Mouse (Mus musculus): ENCODE measurements around the gene Rbck1. TPM values are rescaled to one million over a fixed set of nuclear protein-coding genes. Genes with fewer than 3 reads are reported as not detected.
"Not testable (repeated sequence)": the region's sequence is repeated elsewhere in the genome, so short reads cannot be mapped to it uniquely, and the experiment has no call there.

Gene Rbck1
- polyA plus RNA-seq, 1 experiment from 2014 or later = 138 TPM

- DNase-seq (ENCODE audit: low spot score) = no peak
Measured at GRCm38 (mm10) chr2:152303781-152304180, 28.7 kb downstream of the Rbck1 start.

DNA sequence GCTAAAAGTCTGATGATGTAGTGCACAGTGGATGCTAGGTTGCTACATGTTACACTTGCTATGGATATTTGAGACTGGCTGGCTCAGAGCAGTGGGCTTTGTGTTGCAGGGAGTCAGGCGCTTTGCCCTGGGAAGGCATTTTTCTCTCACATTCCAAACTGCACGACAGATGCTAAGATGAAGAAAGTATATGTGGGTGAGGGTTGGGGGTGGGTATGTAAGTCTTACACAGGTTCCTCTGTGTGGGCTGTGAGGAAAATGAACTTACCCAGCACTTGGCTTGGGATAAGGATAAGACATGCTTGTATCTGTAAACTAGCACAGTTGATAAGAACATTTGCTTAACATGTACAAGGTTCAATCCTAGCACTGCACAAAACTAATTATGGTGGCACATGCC, 29.6 kb downstream of the Rbck1 start:
- no peak for DNase-seq (ENCODE audit: low spot score)

DNA sequence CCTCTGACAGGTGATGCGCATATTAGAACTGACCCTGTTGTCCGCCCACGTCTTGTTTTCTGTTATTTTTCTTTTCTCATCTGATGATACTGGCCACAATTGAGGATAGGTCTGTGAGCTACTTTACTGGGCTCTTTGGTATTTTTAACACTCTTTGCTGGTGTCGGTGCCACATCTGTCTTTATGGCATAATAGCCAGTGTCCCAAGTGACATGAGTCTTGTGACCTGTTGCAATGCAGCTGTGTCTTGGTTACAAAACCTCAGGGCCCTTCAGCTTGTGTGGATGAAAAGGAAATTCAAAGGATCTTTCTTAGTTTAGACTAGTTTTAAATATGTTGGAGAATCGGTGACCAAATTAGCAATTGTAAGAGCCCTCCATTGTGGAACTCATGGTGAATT, 37.9 kb downstream of the Rbck1 start:
- no peak for DNase-seq (ENCODE audit: low spot score)

GRCm38 (mm10) chr2:152293727-152294475, 38.6 kb downstream of the Rbck1 start, which contains the start of gene Tbc1d20:
Gene Tbc1d20, plus strand, starts transcription at chr2:152293828.
- DNase-seq (ENCODE audit: low spot score) = peak; percentile 95

DNA sequence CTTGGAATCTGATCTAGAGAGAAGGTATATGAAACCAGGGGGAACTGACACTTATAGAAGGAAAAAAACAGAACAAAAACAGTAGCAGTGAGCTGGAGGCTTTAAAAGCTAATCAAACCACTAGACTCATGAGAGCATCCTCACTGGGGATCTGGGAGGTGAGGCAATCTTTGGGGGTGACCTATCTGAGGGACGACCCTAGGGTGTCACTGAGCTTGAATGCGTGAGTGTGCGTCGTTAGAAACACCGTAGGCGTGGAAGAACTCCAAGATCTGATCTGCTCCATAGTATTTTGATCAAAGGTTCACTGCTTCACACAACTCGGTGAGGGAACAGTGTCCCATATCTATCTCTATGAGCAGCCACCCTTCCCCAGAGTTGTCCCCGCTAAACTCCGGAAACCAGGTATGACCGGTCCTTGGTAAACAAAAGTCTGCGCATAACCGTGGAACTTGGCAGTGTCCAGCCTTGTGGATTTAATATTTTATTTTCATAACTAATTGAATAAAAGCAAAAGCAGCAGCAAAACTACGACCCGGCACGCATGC, 39.2 kb downstream of the Rbck1 start:
- DNase-seq (ENCODE audit: low spot score) = no peak

GRCm38 (mm10) chr2:152292475-152292874, 40.0 kb downstream of the Rbck1 start:
- DNase-seq (ENCODE audit: low spot score) = no peak

DNA sequence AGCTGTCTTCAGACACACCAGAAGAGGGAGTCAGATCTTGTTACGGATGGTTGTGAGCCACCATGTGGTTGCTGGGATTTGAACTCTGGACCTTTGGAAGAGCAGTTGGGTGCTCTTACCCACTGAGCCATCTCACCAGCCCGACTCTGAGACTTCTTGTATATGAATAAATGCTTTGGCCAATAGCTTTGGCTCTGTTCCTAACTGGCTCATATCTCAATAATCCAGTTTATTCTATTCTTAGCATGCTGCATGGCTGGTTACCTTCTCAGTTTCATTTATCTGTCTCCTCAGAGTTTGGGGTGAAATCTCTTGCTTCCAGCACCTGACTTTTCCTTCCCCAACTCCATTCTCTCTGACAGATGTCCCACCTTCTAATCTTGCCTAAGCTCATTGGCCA, 42.8 kb downstream of the Rbck1 start:
- DNase-seq (ENCODE audit: low spot score) = not testable (repeated sequence)

DNA sequence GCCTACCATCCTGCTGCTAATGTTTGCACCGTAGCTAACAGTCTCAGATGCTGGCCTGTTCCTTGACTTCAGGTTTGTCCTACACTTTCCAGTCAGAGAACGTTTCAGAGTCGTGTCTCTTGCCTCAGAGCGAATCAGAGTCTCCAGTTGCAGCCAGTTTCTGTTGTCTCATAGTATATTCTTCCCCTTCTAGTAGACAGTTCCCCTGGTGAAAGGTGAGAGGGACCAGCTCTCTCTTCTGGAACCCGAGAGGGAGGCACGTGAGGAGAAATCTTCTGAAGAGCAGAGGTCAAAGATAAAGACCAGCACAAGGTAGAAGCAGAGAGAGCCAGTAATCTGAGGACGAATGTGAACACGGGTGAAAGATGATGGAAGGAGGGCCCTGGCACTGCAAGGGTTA, 44.4 kb downstream of the Rbck1 start:
- DNase-seq (ENCODE audit: low spot score) = no peak

DNA sequence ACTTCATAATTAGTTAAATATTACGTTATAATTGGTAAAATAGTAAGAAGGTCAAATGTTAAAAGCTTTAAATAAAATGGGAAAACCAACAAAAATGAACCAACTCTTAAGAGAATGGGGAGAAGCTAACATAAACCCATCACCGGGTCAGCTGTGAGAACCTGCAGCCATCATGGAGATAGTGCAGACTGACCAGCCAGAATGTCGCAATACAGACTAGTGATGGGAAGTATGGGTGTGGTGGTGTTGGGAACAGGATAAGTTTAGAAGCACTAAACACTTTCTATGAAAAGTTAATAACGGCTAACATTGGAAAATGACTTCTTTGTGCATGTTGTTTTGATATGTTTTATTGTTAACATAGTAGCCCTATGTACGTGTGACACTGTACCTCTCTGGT, 44.9 kb downstream of the Rbck1 start:
- DNase-seq (ENCODE audit: low spot score) = no peak

DNA sequence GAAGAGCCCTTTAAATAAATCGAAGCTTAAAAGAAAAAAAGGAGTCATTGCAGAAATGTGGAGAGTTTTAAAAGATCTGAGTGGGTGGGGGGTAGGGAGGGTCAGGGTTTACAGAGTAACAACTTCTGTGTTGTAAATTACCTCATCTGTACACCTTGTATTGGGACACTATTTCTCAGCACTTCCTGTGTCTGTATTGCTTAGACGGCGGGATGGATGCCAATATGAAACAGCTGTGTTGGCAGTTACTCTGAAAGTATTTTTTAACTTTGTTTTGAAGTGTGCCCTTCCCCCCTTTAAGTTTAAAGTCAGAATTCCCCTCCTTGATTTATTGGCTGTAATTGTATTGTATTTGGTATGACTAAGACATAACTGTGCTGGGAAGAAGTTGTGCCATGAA, 51.0 kb downstream of the Rbck1 start:
- DNase-seq (ENCODE audit: low spot score) = no peak

- peak; percentile 32 for DNase-seq (ENCODE audit: low spot score)
Measured at GRCm38 (mm10) chr2:152273639-152274038, 58.8 kb downstream of the Rbck1 start.

Other genes starting within 250 kb of the Rbck1 start
- gene Srxn1, start 227.1 kb downstream of the Rbck1 start, polyA plus RNA-seq (2015; fragmentation: Nextera tagmentation; extraction: Ambion mirVana) = 23.2 and 23.6 TPM in 2 replicates
- gene Tcf15, start 189.1 kb downstream of the Rbck1 start, polyA plus RNA-seq (2015; fragmentation: Nextera tagmentation; extraction: Ambion mirVana) = 2.1 TPM in 2 replicates
- gene Csnk2a1, start 105.8 kb downstream of the Rbck1 start, polyA plus RNA-seq (2015; fragmentation: Nextera tagmentation; extraction: Ambion mirVana) = 105 and 120 TPM in 2 replicates
- 28.5 and 31.1 TPM in 2 replicates for gene Tbc1d20, start 38.8 kb downstream of the Rbck1 start, polyA plus RNA-seq (2015; fragmentation: Nextera tagmentation; extraction: Ambion mirVana)
- 1.4 and 1.6 TPM in 2 replicates for gene Trib3, start 11.4 kb upstream of the Rbck1 start, polyA plus RNA-seq (2015; fragmentation: Nextera tagmentation; extraction: Ambion mirVana)
- not detected in 2 replicates for gene Nrsn2, start 44.0 kb upstream of the Rbck1 start, polyA plus RNA-seq (2015; fragmentation: Nextera tagmentation; extraction: Ambion mirVana)
- gene Sox12, start 65.4 kb upstream of the Rbck1 start, polyA plus RNA-seq (2015; fragmentation: Nextera tagmentation; extraction: Ambion mirVana) = 0.91 and 1.2 TPM in 2 replicates
- 7.2 and 7.4 TPM in 2 replicates for gene Zcchc3, start 82.4 kb upstream of the Rbck1 start, polyA plus RNA-seq (2015; fragmentation: Nextera tagmentation; extraction: Ambion mirVana)
- 0.51 and 0.64 TPM in 2 replicates for gene 6820408C15Rik, start 82.9 kb upstream of the Rbck1 start, polyA plus RNA-seq (2015; fragmentation: Nextera tagmentation; extraction: Ambion mirVana)
- 0.23 and 0.28 TPM in 2 replicates for gene Defb23, start 132.0 kb upstream of the Rbck1 start, polyA plus RNA-seq (2015; fragmentation: Nextera tagmentation; extraction: Ambion mirVana)
- not detected in 2 replicates for gene Defb20, start 144.4 kb upstream of the Rbck1 start, polyA plus RNA-seq (2015; fragmentation: Nextera tagmentation; extraction: Ambion mirVana)
- gene Defb22, start 157.5 kb upstream of the Rbck1 start, polyA plus RNA-seq (2015; fragmentation: Nextera tagmentation; extraction: Ambion mirVana) = not detected in 2 replicates
- 0.24 TPM in 1 of 2 replicates, not detected in the other for gene Defb26, start 179.0 kb upstream of the Rbck1 start, polyA plus RNA-seq (2015; fragmentation: Nextera tagmentation; extraction: Ambion mirVana)
- not detected in 2 replicates for gene Defb28, start 185.6 kb upstream of the Rbck1 start, polyA plus RNA-seq (2015; fragmentation: Nextera tagmentation; extraction: Ambion mirVana)
- gene Defb29, start 207.4 kb upstream of the Rbck1 start, polyA plus RNA-seq (2015; fragmentation: Nextera tagmentation; extraction: Ambion mirVana) = not detected in 2 replicates
- gene Gm17416, start 236.7 kb upstream of the Rbck1 start, polyA plus RNA-seq (2015; fragmentation: Nextera tagmentation; extraction: Ambion mirVana) = 3.0 TPM in 1 of 2 replicates, not detected in the other
- not detected in 2 replicates for gene Defb21, start 240.1 kb upstream of the Rbck1 start, polyA plus RNA-seq (2015; fragmentation: Nextera tagmentation; extraction: Ambion mirVana)
- 1.3 and 2.2 TPM in 2 replicates for gene Defb19, start 247.7 kb upstream of the Rbck1 start, polyA plus RNA-seq (2015; fragmentation: Nextera tagmentation; extraction: Ambion mirVana)